Mouse (Mus musculus) olfactory bulb, adult 2 months (tissue): ENCODE results near the gene Mcam. TPM values are rescaled to one million over a fixed set of nuclear protein-coding genes. Genes with fewer than 3 reads are reported as not detected.

Experiments used
- H3K27ac ChIP-seq: fragments of 200-500 bp; 2 replicates; pipeline ENCODE4 v1.5.1; 2012; ENCODE audit warnings: low read depth, low read length; ENCODE audit not compliant: insufficient read depth
- H3K4me1 ChIP-seq: fragments of 200-500 bp; 2 replicates; pipeline ENCODE4 v1.6.1; 2012; ENCODE audit warnings: low read length; ENCODE audit not compliant: control insufficient read depth, insufficient read depth
- H3K4me3 ChIP-seq: fragments of 200-500 bp; 2 replicates; pipeline ENCODE4 v1.5.1; 2012; ENCODE audit warnings: mild to moderate bottlenecking, low read depth, low read length, moderate library complexity; ENCODE audit not compliant: insufficient read depth
- CTCF ChIP-seq: fragments of 200-500 bp; IDR thresholded peaks from 2 replicates; pipeline ENCODE4 v1.5.1; 2012; ENCODE audit warnings: low read depth, mild to moderate bottlenecking, low read length, moderate library complexity; ENCODE audit not compliant: insufficient read depth
- POLR2A ChIP-seq: fragments of 200-500 bp; IDR thresholded peaks from 2 replicates; pipeline ENCODE4 v1.6.1; 2012; ENCODE audit warnings: mild to moderate bottlenecking, low read depth, low read length, moderate library complexity; ENCODE audit not compliant: insufficient read depth
- WGBS: fragments of 180-500 bp; shearing (Covaris S2); methylation state at CpG from one replicate; pipeline ENCODE4 v1.1.7; 2018; 5-methylcytosine and 5-hydroxymethylcytosine counted together
- polyA plus RNA-seq: library from polyadenylated mRNA; stranded (reverse); fragments of >200 nt; gene quantifications from 2 replicates; pipeline ENCODE4 v1.2.4, GENCODE M21; 2012; ENCODE audit warnings: low replicate concordance; ENCODE audit not compliant: missing spikeins, insufficient read depth, insufficient read length

Mcam gene
- polyA plus RNA-seq, 1 experiment, result not detected

DNA sequence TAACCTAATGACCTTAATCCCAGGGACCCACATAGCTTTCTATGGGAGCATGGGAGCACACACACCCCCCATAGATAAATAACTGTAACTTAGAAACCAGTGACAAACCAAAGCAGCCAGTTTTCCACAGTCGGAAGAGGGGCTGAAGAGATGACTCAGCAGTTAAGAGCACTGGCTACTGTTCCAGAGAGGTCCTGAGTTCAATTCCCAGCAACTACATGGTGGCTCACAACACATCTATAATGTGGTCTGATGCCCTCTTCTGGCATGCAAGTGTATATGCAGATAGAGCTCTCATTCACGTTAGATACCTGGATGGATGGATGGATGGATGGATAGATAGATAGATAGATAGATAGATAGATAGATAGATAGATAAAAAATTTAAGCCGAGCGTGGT, 18.1 kb upstream of the Mcam start:
- Histone ChIP-seq H3K4me3 (no peak overlapping the region), H3K27ac (no peak overlapping the region), H3K4me1 (peaks cover 11% of the 10 kb centered on the region; the same call in 1 of the 2 replicates)
- no peak for TF ChIP-seq CTCF
- no peak for TF ChIP-seq POLR2A
- 90% methylated on average over 4 of the region's 4 CpGs for WGBS

DNA sequence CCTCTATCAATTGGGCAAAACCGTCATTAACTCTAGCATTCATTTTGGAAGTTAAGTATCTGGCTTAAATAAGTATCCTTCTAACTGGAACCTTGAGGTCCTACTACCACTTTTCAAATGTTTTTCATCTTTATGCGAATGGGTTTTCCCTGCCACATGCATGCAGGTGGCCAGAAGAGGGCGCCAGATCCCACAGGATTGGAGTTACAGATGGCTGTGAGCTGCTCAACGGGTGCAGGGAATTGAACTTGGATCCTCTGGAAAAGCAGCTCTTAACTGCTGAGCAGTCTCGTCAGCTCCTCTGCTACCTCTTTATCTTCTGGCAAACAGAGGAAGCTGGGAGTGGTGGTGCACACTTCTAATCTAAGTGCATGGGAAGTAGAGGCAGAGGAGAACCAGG, 15.3 kb upstream of the Mcam start:
- WGBS, result 62% methylated on average over 5 of the region's 5 CpGs
- no peak for TF ChIP-seq POLR2A
- TF ChIP-seq CTCF, result peak; percentile 29; the same call in 1 of the 2 replicates
- H3K4me1 ChIP-seq, result no peaks in the 10 kb centered on the region
- no peak overlapping the region for H3K4me3 ChIP-seq
- H3K27ac ChIP-seq, result no peak overlapping the region

DNA sequence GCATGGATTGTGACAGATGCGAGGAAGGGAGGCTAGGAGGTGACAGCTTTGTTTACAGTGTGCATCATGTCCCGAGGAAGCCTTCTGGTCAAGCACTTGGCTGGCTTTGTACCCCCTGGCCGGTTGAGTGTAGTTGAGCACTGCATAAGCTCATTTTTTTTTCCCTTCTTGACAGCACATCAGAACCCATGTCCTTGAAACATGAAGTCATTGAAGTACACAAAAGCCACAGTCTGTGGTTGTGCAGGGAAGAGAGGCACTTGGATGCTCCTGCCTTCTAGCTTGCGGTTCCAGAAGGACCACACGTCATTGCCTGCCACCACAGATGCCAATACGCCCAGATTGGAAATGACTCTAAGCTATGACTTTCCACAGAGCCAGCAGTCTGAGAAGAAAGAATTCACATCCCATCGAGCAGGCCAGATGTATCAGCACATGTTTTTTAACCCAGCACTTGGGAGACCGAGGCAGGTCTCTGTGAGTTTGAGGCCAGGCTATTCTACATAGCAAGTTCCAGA, 14.3 kb upstream of the Mcam start:
- no peak for TF ChIP-seq POLR2A
- TF ChIP-seq CTCF, result no peak
- WGBS, result 85% methylated on average over 8 of the region's 8 CpGs
- Histone ChIP-seq H3K4me1 (no peaks in the 10 kb centered on the region), H3K27ac (no peak overlapping the region), H3K4me3 (no peak overlapping the region)

DNA sequence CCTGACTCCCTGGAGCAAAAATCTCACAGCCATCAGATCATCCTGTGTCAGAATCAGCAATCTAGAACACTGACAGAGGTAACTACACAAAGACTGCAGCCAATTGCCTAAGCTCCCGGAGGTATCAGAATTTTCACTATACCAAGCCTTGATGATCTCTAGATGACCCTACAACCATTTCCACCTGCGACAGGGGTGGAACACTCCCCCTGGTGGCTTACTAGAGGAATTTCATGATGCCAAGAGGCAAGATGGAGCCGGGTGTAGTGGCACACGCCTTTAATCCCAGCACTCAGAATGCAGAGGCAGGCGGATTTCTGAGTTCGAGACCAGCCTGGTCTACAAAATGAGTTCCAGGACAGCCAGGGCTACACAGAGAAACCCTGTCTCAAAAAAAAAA, 10.0 kb upstream of the Mcam start:
- H3K27ac ChIP-seq, result no peak overlapping the region
- no peak for TF ChIP-seq POLR2A
- TF ChIP-seq CTCF, result no peak
- WGBS, result 62% methylated on average over 6 of the region's 6 CpGs
- H3K4me3 ChIP-seq, result no peak overlapping the region
- H3K4me1 ChIP-seq, result no peaks in the 10 kb centered on the region

DNA sequence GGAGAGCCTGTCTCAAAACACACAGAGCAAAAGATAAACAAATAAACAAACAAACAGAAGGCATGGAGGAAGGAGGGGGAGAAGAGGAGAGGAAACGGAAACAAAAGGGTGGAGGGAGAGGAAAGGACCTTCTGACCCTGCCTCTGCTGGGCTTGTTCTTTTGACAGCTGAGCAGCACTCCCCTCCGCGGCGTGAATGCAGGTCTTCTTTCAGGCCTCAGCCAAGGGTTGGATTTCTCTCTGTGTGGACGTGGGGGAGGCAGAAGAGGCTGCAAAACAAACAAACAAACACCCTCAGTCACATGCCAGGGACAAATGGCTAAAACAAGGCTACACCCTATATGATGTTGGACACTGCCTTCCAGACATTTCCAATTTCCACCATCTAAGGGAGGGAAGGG, 9.2 kb upstream of the Mcam start:
- TF ChIP-seq POLR2A (no peak), CTCF (no peak)
- WGBS, result 75% methylated on average over 5 of the region's 5 CpGs
- Histone ChIP-seq H3K4me1 (peaks cover 6% of the 10 kb centered on the region), H3K4me3 (no peak overlapping the region), H3K27ac (no peak overlapping the region)

DNA sequence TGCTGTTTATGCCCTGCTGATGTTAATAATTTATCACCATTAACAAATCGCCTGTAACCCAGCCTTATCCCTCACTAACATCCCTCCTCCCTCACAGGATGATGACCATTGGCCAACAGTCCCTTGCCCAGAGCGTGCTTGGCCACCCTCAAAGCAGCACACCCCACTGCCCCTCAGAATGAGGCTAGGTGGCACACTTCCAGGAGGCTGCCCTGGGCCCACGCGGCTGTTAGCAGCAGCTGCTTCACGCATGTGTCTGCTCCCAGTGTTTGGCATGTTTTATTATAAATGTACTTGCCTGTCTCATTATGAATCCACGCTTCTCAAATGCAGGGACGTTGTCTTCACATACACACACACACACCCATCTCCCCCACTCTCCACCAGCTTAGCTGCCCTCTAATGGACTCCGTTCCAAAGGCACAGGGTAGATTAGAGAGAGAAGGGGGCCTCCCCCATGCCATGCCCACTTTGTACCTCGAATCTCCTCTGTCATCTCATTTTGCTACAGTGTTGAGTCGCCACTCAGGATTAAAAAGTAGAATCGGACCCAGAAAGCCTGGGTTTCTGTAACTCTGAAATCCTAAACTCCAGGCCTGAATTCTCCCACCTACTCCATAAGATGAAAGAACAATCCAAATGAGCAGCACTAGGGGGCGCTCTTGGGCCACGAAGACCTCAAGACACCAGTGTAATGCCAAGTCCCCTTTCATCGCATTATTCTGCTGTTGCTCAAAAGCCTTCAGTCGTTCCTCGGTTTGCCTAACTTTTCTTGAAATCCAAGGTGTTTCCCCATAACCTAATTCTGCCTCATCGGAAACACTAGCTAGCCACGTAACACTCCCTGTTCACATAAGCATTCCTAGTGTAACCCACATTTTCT, 8.5 kb upstream of the Mcam start:
- Histone ChIP-seq H3K4me3 (no peak overlapping the region), H3K27ac (no peak overlapping the region), H3K4me1 (peaks cover 13% of the 10 kb centered on the region)
- TF ChIP-seq POLR2A, result no peak
- TF ChIP-seq CTCF, result no peak; the same call in 1 of the 2 replicates
- 22% methylated on average over 18 of the region's 18 CpGs for WGBS

DNA sequence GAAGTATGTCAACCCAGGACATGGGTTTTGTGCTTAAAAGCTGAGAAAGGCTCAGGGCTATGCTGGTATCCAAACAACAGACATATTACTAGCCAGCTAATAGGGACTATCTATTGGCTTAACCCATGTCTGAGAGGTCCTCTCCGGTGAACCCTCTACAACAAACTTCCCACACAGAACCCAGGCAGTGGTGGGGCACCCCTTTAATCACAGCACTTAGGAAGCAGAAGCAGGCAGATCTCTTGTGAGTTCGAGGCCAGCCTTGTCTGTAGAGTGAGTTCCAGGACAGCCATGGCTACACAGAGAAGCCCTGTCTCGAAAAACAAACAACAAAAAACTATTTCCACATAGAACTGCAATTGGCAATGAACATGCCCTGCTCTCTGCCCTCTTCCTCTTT, 7.5 kb upstream of the Mcam start:
- 78% methylated on average over 3 of the region's 3 CpGs for WGBS
- peaks cover 21% of the 10 kb centered on the region for H3K4me1 ChIP-seq
- H3K27ac ChIP-seq, result no peak overlapping the region
- no peak overlapping the region for H3K4me3 ChIP-seq
- TF ChIP-seq POLR2A (no peak), CTCF (no peak)

DNA sequence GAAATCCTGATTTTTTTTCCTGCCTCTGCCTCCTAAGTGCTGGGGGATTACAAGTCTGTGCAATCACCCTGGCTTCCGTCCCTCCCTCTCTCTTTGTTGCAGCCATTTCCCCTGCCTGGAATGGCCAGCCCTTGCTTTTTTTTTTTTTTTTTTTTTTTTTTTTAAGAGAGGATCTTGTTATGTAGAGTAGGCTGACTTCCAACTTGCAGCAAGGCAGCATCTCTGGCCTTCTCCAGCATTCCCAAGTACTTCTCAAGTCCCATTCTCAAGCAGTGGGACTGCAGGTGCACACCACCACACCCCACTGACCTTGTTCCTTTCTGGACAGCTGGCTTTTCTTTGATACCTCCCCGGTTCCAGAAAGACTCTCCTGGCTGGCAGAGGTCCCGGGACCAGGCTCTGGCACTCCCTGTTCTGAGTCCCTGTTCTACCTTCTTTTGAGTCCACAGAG, 6.9 kb upstream of the Mcam start:
- no peak overlapping the region for H3K4me3 ChIP-seq
- peaks cover 21% of the 10 kb centered on the region for H3K4me1 ChIP-seq
- 50% methylated on average over 3 of the region's 3 CpGs for WGBS
- TF ChIP-seq POLR2A, result no peak
- no peak overlapping the region for H3K27ac ChIP-seq

DNA sequence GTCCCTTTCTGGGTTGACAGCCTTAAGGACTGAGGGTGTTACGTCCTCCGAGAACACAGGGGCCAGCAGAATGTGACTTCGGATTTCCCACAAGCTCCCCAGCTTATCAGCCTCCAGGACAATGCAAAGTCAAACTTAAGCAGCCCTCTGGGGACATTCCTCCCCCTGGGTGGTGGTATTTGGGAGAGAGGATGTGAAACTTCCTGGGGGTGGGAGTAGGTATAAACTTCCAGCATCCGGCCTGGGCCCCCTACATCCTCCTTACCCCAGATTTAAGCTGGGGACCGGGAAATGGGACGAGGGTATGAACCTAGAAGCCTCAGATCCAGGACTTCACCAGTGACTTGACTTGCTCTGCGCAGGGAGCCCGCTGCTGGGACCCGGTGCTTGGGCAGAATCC, 4.6 kb upstream of the Mcam start:
- WGBS, result 30% methylated on average over 9 of the region's 9 CpGs
- peaks cover 32% of the 10 kb centered on the region for H3K4me1 ChIP-seq
- no peak overlapping the region for H3K27ac ChIP-seq
- TF ChIP-seq POLR2A (no peak), CTCF (no peak)
- peak overlapping the region; percentile 35 for H3K4me3 ChIP-seq

DNA sequence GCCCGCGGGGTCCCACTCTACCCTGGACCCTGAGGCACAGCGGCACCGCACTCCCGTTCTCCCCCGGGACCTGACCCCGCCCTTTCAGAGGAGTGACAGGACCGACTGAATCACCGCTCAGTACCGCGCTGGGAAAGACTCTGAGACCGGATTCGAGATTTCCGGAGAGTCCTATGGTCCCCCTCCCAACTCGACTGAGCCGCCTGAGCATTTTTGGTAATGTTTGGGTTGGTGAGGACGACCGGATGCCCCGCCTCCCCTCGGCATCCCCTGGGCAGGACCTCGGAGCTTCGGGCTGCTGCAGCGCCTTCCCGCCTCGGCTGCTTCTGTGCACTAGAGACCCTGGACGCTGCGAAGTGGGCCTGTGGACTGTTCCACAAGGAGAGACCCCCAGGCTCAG, 4.2 kb upstream of the Mcam start:
- Histone ChIP-seq H3K4me3 (peak overlapping the region; percentile 35), H3K27ac (peak overlapping the region; percentile 1; the same call in 1 of the 2 replicates), H3K4me1 (peaks cover 36% of the 10 kb centered on the region)
- WGBS, result 3% methylated on average over 27 of the region's 27 CpGs
- no peak for TF ChIP-seq CTCF
- TF ChIP-seq POLR2A, result no peak
